Comparison of ENCODE assay signal across 10 mouse cellular contexts in genomic region chr2:101159276-101159675, GRCm38 (mm10).
A peak's percentile ranks its signal among the peaks of the same experiment; 100 is the strongest.
DNase-seq lines count a peak whose midpoint lies in the region; ATAC-seq and TF ChIP-seq lines count a peak whose summit lies in the region.
"Had no signal": no experiment of that assay in that cellular context is flagged by ENCODE, and none has a peak within 500 bp of the region (broad histone marks: within the 10 kb centered on the region; RNA-seq: fewer than 3 reads in every experiment).

No protein-coding gene starts in this region.

- DNase-seq in cerebellum, adult 18-20 months = peak; percentile 13 to 29
- DNase-seq in kidney, postnatal 14 days = peak; percentile 41
- peak; percentile 43 for DNase-seq in ES-E14 (ENCODE audit: low read depth, low spot score)
- DNase-seq in forelimb bud, embryonic 11.5 days (ENCODE audit: low read depth, low spot score) = peak; percentile 42
- peak; percentile 63 for DNase-seq in retina, postnatal 1 day

- no peak for ATAC-seq in cerebellum, adult (ENCODE audit: insufficient number of reproducible peaks, low FRiP score, low TSS enrichment)
- no peak for ATAC-seq in kidney, embryonic 15.5 days (replicated peaks; ENCODE audit: low FRiP score)
- ATAC-seq in forebrain, embryonic 15.5 days (replicated peaks) = no peak

- H3K36me3 ChIP-seq in kidney, embryonic 15.5 days = no peaks in the 10 kb centered on the region
- no peaks in the 10 kb centered on the region for H3K36me3 ChIP-seq in ES-E14 (ENCODE audit: control insufficient read depth, insufficient read depth, low read length, poor library complexity, severe bottlenecking)
- no peaks in the 10 kb centered on the region for H3K36me3 ChIP-seq in forebrain, embryonic 15.5 days
- H3K36me3 ChIP-seq: limb, embryonic 15.5 days had no signal

- WGBS in kidney, embryonic 15.5 days = 23% methylated on average over 4 of the region's 4 CpGs
- 30% methylated on average over 4 of the region's 4 CpGs for WGBS in forebrain, embryonic 15.5 days

- 0 out of 2 replicates have a peak, but pooled peaks cover 6% of the 10 kb centered on the region for H3K4me1 ChIP-seq in kidney, embryonic 15.5 days
- H3K4me1 ChIP-seq in ES-E14 (ENCODE audit: control insufficient read depth in 2 of 2, insufficient read depth in 2 of 2, low read length in 2 of 2, poor library complexity in 1 of 2) = no peaks in the 10 kb centered on the region
- H3K4me1 ChIP-seq in forebrain, embryonic 15.5 days = peaks cover 12% of the 10 kb centered on the region
- H3K4me1 ChIP-seq: limb, embryonic 15.5 days had no signal

- H3K27me3 ChIP-seq in kidney, embryonic 15.5 days = no peaks in the 10 kb centered on the region
- no peaks in the 10 kb centered on the region for H3K27me3 ChIP-seq in forebrain, embryonic 15.5 days
- H3K27me3 ChIP-seq: limb, embryonic 15.5 days had no signal

- H3K9ac ChIP-seq in kidney, embryonic 15.5 days = no peak overlapping the region
- no peak overlapping the region for H3K9ac ChIP-seq in ES-E14 (ENCODE audit: insufficient read depth, low read depth, low read length, poor library complexity, severe bottlenecking)
- no peak overlapping the region for H3K9ac ChIP-seq in forebrain, embryonic 15.5 days (replicated peaks)
- H3K9ac ChIP-seq: limb, embryonic 15.5 days had no signal

- no peak overlapping the region for H3K27ac ChIP-seq in kidney, embryonic 15.5 days
- H3K27ac ChIP-seq in ES-E14 (ENCODE audit: insufficient read depth, low read depth, low read length, poor library complexity, severe bottlenecking) = no peak overlapping the region
- H3K27ac ChIP-seq in forebrain, embryonic 15.5 days (replicated peaks) = no peak overlapping the region
- H3K27ac ChIP-seq: limb, embryonic 15.5 days had no signal

- no peak overlapping the region for H3K4me2 ChIP-seq in kidney, embryonic 15.5 days
- H3K4me2 ChIP-seq in forebrain, embryonic 15.5 days (replicated peaks) = no peak overlapping the region
- H3K4me2 ChIP-seq: limb, embryonic 15.5 days had no signal

- no peak overlapping the region for H3K4me3 ChIP-seq in kidney, embryonic 15.5 days (replicated peaks)
- no peak overlapping the region for H3K4me3 ChIP-seq in ES-E14 (ENCODE audit: insufficient read depth in 1 of 2, low read depth in 1 of 2, low read length in 2 of 2, poor library complexity in 1 of 2, severe bottlenecking in 1 of 2)
- H3K4me3 ChIP-seq in forebrain, embryonic 15.5 days = no peak overlapping the region
- H3K4me3 ChIP-seq: erythroblast, embryonic 14.5 days; limb, embryonic 15.5 days had no signal

- in situ Hi-C loops in ES-E14 (cut with MboI; ENCODE audit: low sequenced_read_pairs in 2 of 2, unreplicated experiment in 2 of 2) = no loop called here

- no peaks in the 10 kb centered on the region for H3K9me3 ChIP-seq in kidney, embryonic 15.5 days (replicated peaks)
- no peaks in the 10 kb centered on the region for H3K9me3 ChIP-seq in ES-E14 (ENCODE audit: control insufficient read depth, insufficient read depth, low read depth, low read length)
- no peaks in the 10 kb centered on the region for H3K9me3 ChIP-seq in forebrain, embryonic 15.5 days
- H3K9me3 ChIP-seq: limb, embryonic 15.5 days had no signal

TF ChIP-seq in ES-E14, 5 proteins besides CTCF, POLR2A, EP300 and RAD21:
- TF ChIP-seq HCFC1 (IDR thresholded peaks at IDR 0.05; ENCODE audit: borderline replicate concordance, insufficient read depth, low read length) (no peak), ZC3H11A (IDR thresholded peaks at IDR 0.05; ENCODE audit: borderline replicate concordance, low read depth, low read length) (0 out of 2 replicates have a peak, but pooled peaks have one; percentile 47)
